Mouse (Mus musculus) heart, adult 2 months (tissue): ENCODE measurements around the gene Fahd1.

ENCODE experiments used
- CTCF ChIP-seq: fragments of 200-600 bp; IDR thresholded peaks from 2 replicates; pipeline ENCODE4 v1.8.1; 2022; ENCODE audit warnings: antibody characterized with exemption, mild to moderate bottlenecking, moderate library complexity
- EP300 ChIP-seq: fragments of 200-500 bp; IDR thresholded peaks from 2 replicates; pipeline ENCODE4 v1.6.1; 2011; ENCODE audit warnings: low read depth, low read length, control low read depth; ENCODE audit not compliant: insufficient read depth

- TF ChIP-seq CTCF (no peak), EP300 (no peak)
Observed at GRCm38 (mm10) chr17:24819469-24819868, 30.7 kb downstream of the Fahd1 start.
